Mouse (Mus musculus) ES-E14 (cell line): ENCODE measurements around the gene Tbx6. TPM values are rescaled to one million over a fixed set of nuclear protein-coding genes. Genes with fewer than 3 reads are reported as not detected.

ENCODE experiments used
- DNase-seq: peaks from one replicate; pipeline ENCODE4 v3.0.0-alpha.2; 2013; ENCODE audit warnings: low read depth, low spot score
- H3K27ac ChIP-seq: 2 replicates; pipeline ENCODE4 v1.5.1; 2012; ENCODE audit warnings: low read depth, mild to moderate bottlenecking, low read length, moderate library complexity, mixed read lengths; ENCODE audit not compliant: poor library complexity, insufficient read depth, severe bottlenecking
- H3K36me3 ChIP-seq: 2 replicates; pipeline ENCODE4 v1.6.1; 2012; ENCODE audit warnings: mild to moderate bottlenecking, low read length, moderate library complexity, mixed read lengths; ENCODE audit not compliant: control insufficient read depth, poor library complexity, insufficient read depth, severe bottlenecking
- H3K4me1 ChIP-seq, 2 experiments: fragments of 150-350 bp in 1 of 2; sonication (generic) in 1 of 2; 2 replicates each; pipeline ENCODE4 v1.6.1; 2012; ENCODE audit warnings: low read length in 2 of 2, mild to moderate bottlenecking in 1 of 2, mixed read lengths in 1 of 2; ENCODE audit not compliant: control insufficient read depth in 2 of 2, insufficient read depth in 2 of 2, poor library complexity in 1 of 2
- H3K4me3 ChIP-seq, 2 experiments: fragments of 150-350 bp in 1 of 2; sonication (generic) in 1 of 2; 2 replicates each; pipeline ENCODE4 v1.5.1; 2012; ENCODE audit warnings: low read length in 2 of 2, low read depth in 1 of 2, mild to moderate bottlenecking in 1 of 2, mixed read lengths in 1 of 2; ENCODE audit not compliant: insufficient read depth in 1 of 2, poor library complexity in 1 of 2, severe bottlenecking in 1 of 2
- H3K9ac ChIP-seq: 2 replicates; pipeline ENCODE4 v1.6.1; 2012; ENCODE audit warnings: low read depth, mild to moderate bottlenecking, low read length, mixed read lengths; ENCODE audit not compliant: poor library complexity, insufficient read depth, severe bottlenecking
- H3K9me3 ChIP-seq: fragments of 150-350 bp; sonication (generic); 2 replicates; pipeline ENCODE4 v1.6.1; 2012; ENCODE audit warnings: low read depth, mild to moderate bottlenecking, low read length; ENCODE audit not compliant: control insufficient read depth, insufficient read depth
- CHD2 ChIP-seq: IDR thresholded peaks from 2 replicates; pipeline ENCODE4 v1.6.1; 2014; ENCODE audit warnings: mild to moderate bottlenecking, low read depth, low read length, inconsistent platforms
- HCFC1 ChIP-seq: IDR thresholded peaks from 2 replicates; pipeline ENCODE4 v1.6.1; 2012; ENCODE audit warnings: low read length, inconsistent platforms, borderline replicate concordance; ENCODE audit not compliant: insufficient read depth
- MAFK ChIP-seq: IDR thresholded peaks from 2 replicates; pipeline ENCODE4 v1.6.1; 2014; ENCODE audit warnings: mild to moderate bottlenecking, low read depth, low read length, inconsistent platforms; ENCODE audit not compliant: insufficient read depth
- ZC3H11A ChIP-seq: IDR thresholded peaks from 2 replicates; pipeline ENCODE4 v1.6.1; 2012; ENCODE audit warnings: low read depth, mild to moderate bottlenecking, inconsistent platforms, low read length, borderline replicate concordance
- ZNF384 ChIP-seq: IDR thresholded peaks from 2 replicates; pipeline ENCODE4 v1.6.1; 2012; ENCODE audit warnings: low read depth, low read length, inconsistent platforms
- in situ Hi-C, 2 experiments: fragments of 600-800 bp; cut with MboI; formaldehyde crosslinking; loops; one replicate each; pipeline ENCODE4 v1.15.1; 2025; ENCODE audit warnings: low sequenced_read_pairs in 2 of 2, inconsistent platforms in 1 of 2; ENCODE audit not compliant: unreplicated experiment in 2 of 2
- total RNA-seq: library from RNA; depleted of rRNA; stranded (reverse); fragments of 300-350 nt; gene quantifications from 2 replicates; pipeline ENCODE4 v1.2.3, GENCODE M21; 2012; rRNA removed

The Tbx6 gene
- total RNA-seq, 1 experiment: 0.89 TPM

DNA sequence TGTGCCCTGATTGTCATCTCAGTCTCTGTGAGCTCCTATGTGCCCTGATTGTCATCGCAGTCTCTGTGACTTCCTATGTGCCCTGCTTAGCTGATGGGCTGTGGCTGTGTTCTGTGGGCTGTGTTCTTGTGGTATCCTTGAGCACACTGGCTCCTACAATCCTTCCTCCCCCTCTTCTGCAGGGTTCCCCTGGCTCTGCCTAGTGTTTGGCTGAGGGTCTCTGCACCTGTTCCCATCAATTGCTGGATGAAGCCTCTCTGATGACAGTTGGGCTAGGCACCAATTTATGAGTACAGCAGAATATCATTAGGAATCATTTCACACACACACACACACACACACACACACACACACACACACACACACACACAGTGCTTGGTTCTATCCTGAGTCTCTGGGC, 52.0 kb downstream of the Tbx6 start:
- Histone ChIP-seq H3K4me1 (peaks cover 2 to 13% of the 10 kb centered on the region in 2 experiments; a peak in 1 of 4 replicates), H3K4me3 (no peak overlapping the region), H3K9ac (no peak overlapping the region), H3K36me3 (no peaks in the 10 kb centered on the region), H3K9me3 (no peaks in the 10 kb centered on the region), H3K27ac (no peak overlapping the region)
- in situ Hi-C loops: loop anchor here in 1 of 2 experiments (10.0 kb wide), 1 partner anchor 272 kb away; no protein-coding TSS in a partner anchor
- no peak for DNase-seq
- TF ChIP-seq HCFC1 (no peak), ZNF384 (no peak), CHD2 (no peak), MAFK (no peak), ZC3H11A (no peak)

Other genes with a start within 250 kb of the Tbx6 start
- 257 and 289 TPM in 2 replicates for gene Eif3c, start 215.1 kb upstream of the Tbx6 start, total RNA-seq
- 2.3 and 2.6 TPM in 2 replicates for gene Apobr, start 196.5 kb upstream of the Tbx6 start, total RNA-seq
- 35.1 and 61.6 TPM in 2 replicates for gene Cln3, start 195.7 kb upstream of the Tbx6 start, total RNA-seq
- gene Il27, start 186.5 kb upstream of the Tbx6 start, total RNA-seq: not detected in 2 replicates
- gene Nupr1, start 150.6 kb upstream of the Tbx6 start, total RNA-seq: 16.4 and 20.4 TPM in 2 replicates
- 35.8 and 55.3 TPM in 2 replicates for gene Sgf29, start 132.2 kb upstream of the Tbx6 start, total RNA-seq
- 0.22 TPM in 1 of 2 replicates, not detected in the other for gene Sult1a1, start 105.1 kb upstream of the Tbx6 start, total RNA-seq
- gene Bola2, start 86.1 kb upstream of the Tbx6 start, total RNA-seq: 187 and 246 TPM in 2 replicates
- gene Slx1b, start 85.7 kb upstream of the Tbx6 start, total RNA-seq: 22.3 and 27.7 TPM in 2 replicates
- gene Coro1a, start 73.7 kb upstream of the Tbx6 start, total RNA-seq: 4.1 and 10.3 TPM in 2 replicates
- 31.1 and 42.1 TPM in 2 replicates for gene Mapk3, start 21.9 kb upstream of the Tbx6 start, total RNA-seq
- 4.0 and 5.9 TPM in 2 replicates for gene Gdpd3, start 15.1 kb upstream of the Tbx6 start, total RNA-seq
- gene Ypel3, start 4.5 kb upstream of the Tbx6 start, total RNA-seq: 19.4 and 20.8 TPM in 2 replicates
- 260 and 291 TPM in 2 replicates for gene Ppp4c, start 11.0 kb downstream of the Tbx6 start, total RNA-seq
- gene Fam57b, start 16.2 kb downstream of the Tbx6 start, total RNA-seq: 1.9 and 2.5 TPM in 2 replicates
- not detected in 2 replicates for gene 4930451I11Rik, start 50.2 kb downstream of the Tbx6 start, total RNA-seq
- gene Doc2a, start 65.9 kb downstream of the Tbx6 start, total RNA-seq: 5.5 and 7.7 TPM in 2 replicates
- gene Hirip3, start 80.5 kb downstream of the Tbx6 start, total RNA-seq: 99.7 and 111 TPM in 2 replicates
- gene Ino80e, start 80.9 kb downstream of the Tbx6 start, total RNA-seq: 68.7 and 78.7 TPM in 2 replicates
- gene Taok2, start 103.2 kb downstream of the Tbx6 start, total RNA-seq: 42.3 and 57.2 TPM in 2 replicates
- 14.7 and 25.6 TPM in 2 replicates for gene Tmem219, start 141.4 kb downstream of the Tbx6 start, total RNA-seq
- 13.2 and 16.2 TPM in 2 replicates for gene Kctd13, start 147.4 kb downstream of the Tbx6 start, total RNA-seq
- 1.0 and 2.0 TPM in 2 replicates for gene Asphd1, start 168.1 kb downstream of the Tbx6 start, total RNA-seq
- 0.80 and 2.0 TPM in 2 replicates for gene Sez6l2, start 169.1 kb downstream of the Tbx6 start, total RNA-seq
- 106 and 122 TPM in 2 replicates for gene Cdipt, start 194.4 kb downstream of the Tbx6 start, total RNA-seq
- gene Cdiptos, start 194.6 kb downstream of the Tbx6 start, total RNA-seq: 0.18 and 0.32 TPM in 2 replicates
- 49.2 and 56.0 TPM in 2 replicates for gene Mvp, start 233.1 kb downstream of the Tbx6 start, total RNA-seq
- gene Pagr1b, start 235.0 kb downstream of the Tbx6 start, total RNA-seq: 0.63 and 1.3 TPM in 2 replicates
- 12.1 and 32.3 TPM in 2 replicates for gene Pagr1a, start 235.9 kb downstream of the Tbx6 start, total RNA-seq
- gene Gm42742, start 239.6 kb downstream of the Tbx6 start, total RNA-seq: 23.4 and 38.4 TPM in 2 replicates
- gene Prrt2, start 239.7 kb downstream of the Tbx6 start, total RNA-seq: 0.36 and 0.85 TPM in 2 replicates
- 134 and 164 TPM in 2 replicates for gene Maz, start 245.6 kb downstream of the Tbx6 start, total RNA-seq